Mouse (Mus musculus): ENCODE results near the gene Il17rb.

GRCm38 (mm10) chr14:29988337-29988736 lies 20.4 kb downstream of the Il17rb start:
- TF ChIP-seq CTCF (IDR thresholded peaks at IDR 0.05; ENCODE audit: borderline replicate concordance, insufficient read depth, low read length) (no peak), POLR2A (IDR thresholded peaks at IDR 0.05; ENCODE audit: low read depth, low read length) (no peak)
